Mouse (Mus musculus) naive thymus-derived CD4-positive, alpha-beta T cell, adult 2 months (primary cell): ENCODE results near the gene Tmcc3.
A peak's percentile ranks its signal among the peaks of the same experiment; 100 is the strongest.

Experiments used
- DNase-seq: peaks from one replicate; pipeline ENCODE4 v3.0.0-alpha.2; 2011; ENCODE audit warnings: low read depth

Tmcc3 gene

DNA sequence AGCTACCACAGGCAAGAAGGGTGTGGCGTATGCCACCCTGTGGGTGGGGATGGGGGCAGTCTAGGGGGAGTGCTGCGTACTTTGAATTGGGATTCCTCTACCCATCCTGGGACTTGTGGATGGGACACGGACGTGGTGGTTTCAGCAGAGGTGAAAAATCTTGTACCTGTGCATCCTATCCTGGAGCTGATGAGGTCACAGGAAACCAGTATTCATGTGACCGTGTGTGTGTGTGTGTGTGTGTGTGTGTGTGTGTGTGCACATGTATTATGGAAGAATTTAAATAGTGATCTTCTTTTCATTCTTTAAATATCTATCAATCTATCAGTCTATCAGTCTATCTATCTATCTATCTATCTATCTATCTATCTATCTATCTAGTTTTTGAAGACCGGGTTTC, 239.8 kb downstream of the Tmcc3 start:
- peak; percentile 60 for DNase-seq

DNA sequence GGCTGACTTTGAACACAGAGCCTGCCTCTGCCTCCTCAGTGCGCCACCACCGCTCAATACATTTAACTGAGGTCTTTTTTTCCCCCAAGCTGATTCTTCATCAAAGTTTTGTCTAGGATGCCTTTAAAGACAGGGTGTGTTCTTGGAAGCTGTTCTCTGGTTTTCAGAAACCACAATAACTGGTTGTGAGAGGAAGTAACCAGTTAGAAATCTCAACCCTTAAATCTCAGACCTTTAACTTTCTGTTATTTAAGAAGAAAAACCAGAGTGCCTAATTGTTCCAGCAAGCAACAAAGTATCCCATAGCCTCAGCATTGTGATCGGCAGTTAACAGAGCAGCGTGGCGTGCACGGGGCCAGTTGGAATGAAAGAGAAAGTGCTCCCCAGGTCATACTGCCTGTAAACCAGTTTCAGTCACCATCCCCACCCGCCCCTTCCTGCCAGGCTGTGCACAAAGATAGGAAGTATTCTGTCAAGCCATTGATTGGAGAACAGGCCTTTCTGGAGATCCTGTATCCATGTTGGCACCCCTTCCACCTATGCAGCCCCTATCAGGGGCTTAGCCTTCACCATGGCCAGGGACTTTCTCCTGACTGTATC, 240.3 kb downstream of the Tmcc3 start:
- DNase-seq, result peak; percentile 65

DNA sequence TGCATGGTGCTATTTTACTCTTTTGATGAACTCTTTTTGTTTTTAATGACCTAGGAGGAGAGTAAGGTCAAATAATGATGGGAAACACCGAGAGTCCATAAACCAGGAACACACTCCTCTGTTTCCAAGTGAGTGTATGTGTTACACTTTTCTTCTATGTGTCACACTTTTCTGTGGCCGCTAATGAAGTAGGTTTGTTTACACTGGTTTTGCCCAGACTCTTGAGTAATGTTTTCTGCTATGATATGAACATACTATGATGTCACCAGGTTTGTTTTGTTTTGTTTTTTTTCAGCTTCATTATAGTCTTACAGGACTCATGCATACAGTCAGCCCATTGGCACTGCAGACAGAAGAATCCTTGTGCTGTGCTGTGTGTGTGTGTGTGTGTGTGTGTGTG, 243.6 kb downstream of the Tmcc3 start:
- DNase-seq, result no peak

DNA sequence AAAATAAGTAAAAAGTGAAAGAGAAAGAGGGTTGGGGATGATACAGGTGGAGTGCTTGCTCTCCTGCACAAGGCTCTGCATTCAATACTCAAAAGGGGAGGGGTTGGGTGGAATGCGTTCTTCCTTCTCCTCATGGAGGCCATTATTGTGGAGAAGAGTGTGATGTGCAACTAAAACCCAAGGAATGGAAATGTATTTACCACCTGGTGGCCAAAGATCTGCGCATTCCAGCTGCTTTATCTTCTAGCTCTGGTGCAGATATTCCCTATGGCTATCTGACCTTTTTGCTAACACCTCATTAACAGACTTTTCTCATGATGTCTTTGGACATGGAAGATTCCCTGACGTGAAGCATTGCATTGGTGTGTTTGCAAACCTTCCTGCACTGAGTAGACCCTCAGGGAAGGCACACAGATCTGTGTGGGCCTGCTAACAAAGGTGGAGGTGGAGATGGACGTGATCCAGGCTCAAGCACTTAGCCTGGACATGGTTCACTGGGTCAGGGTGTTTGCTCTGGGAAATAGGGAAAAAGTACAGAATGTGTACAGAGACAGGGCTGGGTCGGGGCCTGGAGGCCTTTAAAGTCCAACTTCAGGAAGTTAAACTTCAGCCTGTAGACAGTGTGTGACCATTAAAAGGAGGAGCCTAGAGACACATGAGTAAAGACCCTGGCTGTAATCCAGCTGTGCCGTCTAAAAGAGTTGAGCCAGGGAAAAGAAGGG, 245.8 kb downstream of the Tmcc3 start:
- no peak for DNase-seq

DNA sequence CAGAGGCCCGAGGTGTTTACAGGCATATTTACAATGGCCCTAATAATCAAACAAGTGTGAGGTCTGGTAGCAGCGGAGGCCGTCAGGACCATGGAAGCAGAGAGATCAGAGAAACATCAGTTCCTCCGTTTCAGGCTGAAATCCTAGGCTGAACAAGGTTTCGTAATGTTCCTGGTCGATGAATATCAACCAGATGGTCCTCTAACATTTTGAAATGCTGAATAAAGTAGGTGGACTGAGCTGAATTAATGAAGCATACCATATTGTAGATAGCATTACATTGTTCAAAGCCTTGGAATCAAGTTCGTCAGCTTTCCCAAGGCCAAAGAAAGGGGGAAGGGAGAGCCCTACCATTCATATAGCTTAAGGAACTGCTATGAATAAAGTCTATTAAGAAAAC, 247.1 kb downstream of the Tmcc3 start:
- DNase-seq, result no peak

DNA sequence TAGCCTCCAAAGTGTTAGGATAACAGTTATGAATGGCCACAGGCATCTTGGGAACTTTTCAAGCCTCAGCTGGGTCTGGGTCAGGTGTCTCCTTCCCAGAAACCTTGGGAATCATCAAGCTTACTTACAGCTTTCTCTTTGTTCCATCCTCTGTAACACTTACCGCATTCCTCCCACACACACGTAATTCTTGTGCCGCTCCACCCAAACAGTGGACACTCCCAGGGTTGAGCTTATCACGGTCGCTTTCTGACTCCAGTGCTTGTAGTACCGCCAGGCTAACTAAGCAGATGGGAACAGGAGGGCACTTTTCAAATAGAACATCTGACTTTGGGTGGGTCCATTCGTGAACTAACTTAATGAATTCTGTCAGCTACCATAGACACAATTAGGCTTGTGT, 249.6 kb downstream of the Tmcc3 start:
- DNase-seq, result no peak

DNA sequence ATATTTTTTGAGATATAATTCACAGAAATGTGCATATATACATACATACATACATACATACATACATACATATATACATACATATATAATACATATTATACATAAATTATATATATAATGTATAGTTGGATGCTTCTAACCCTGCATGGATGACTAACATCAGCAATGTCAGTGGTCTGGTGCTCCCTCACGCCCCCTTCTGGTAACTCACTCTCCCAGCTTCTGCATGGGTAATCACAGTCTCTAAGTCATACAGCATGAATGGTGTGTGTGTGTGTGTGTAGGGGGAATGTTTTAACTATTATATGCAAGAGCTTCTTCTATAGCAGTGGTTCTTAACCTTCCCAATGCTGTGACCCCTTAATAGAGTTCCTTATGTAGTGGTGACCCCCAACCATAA, 250.4 kb downstream of the Tmcc3 start:
- DNase-seq, result peak; percentile 70

DNA sequence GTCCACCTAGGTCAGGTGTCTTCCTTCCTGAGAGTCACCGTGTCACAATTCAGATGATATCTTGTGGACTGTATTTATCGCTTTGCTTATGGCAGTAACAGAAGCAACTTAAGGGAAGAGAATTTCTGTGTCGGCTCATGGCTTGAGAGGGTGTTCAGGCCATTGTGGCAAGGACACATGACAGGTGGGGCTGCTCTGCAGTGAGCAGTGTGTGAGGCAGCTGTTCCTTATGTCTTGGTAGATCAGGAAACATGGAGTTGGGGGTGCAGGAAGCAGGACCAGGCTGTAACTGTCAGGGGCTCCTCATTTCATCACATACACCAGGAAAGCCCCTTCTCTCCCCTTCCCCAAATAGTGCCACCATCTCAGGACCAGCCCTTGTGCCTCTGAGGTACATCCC, 251.2 kb downstream of the Tmcc3 start:
- DNase-seq, result no peak

DNA sequence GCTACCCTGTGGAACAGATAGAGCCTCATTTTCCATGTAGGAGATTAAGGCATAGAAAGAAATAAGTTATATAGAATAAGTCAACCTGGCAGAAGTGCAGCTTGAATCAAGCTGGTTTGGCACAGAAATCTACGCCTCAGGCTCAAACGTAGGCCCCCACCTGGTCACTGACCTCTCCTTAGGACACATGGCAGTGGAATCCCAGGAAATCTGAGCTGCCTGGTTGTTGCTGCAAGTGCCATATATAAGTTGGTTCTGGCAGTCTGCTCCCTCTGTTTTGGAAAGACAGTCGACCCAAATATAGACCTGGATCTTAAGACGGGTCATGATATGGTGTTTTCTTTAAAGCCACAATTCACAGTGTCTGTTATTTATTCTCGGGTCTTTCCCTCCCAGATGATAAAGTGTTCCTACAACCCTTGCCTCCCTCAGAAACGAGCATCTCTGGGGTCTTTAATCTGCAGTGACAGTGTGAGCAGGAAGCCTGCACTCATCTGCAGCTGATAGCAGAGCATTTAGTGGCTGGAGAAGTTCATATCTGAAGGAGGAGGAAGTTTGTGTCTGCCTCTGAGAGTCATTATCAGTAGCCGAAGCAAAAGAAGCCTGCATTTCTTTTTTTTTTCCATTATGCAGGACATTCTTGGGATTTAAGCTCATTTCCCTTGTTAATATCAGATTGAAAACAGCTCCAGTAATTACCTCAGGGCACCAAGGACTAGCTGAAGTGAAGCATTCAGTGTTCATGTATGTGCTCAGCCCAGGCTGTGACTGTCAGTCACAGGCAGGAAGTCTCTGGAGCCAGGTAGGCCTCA, 253.9 kb downstream of the Tmcc3 start:
- DNase-seq, result no peak

DNA sequence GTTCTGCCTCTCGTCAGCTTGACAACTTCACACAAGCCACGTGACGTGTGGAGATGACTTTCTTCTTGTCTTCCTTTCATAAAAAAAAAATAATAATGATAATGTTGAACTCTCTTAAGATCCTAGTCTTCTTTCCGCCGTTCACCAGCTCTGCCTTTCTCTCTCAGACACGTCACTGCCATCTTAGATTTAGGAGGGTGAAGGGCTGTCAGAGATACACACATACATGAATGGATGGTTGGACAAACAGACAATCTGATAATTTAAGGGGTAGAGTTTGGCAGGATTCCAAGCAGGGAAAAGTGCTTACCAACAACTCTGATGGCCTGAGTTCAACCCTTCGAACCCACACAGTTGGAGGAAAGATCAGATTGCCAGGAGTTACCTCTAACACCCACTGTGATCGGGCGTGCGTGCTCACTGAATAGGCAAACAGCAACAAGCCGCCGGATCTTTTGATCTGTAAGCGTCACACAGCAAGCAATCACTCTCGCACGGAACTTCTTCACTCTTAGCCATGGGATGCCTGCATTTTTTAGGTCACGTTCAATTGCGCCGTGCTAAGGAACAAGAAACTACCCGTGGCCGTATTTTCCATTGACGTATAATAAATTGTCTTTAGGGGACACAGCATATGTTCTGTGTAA, 254.6 kb downstream of the Tmcc3 start:
- no peak for DNase-seq

DNA sequence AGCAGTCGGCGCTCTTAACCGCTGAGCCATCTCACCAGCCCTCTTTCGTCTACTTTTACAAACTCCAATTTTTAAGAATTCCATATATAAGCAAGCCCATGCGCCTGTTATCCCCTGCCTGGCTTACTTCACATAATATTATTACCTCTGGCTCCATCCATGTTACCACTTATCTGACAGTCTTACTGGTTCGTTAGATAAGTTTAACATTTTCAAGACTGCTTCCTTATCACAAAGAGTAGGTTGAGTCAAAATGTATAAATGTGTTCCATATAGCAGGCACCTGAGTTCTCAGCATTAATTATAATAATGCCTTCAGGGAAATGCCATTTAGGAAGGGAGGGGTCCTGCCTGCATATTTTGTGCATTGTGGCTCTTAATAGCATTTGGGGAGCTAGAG, 255.5 kb downstream of the Tmcc3 start:
- DNase-seq, result no peak

DNA sequence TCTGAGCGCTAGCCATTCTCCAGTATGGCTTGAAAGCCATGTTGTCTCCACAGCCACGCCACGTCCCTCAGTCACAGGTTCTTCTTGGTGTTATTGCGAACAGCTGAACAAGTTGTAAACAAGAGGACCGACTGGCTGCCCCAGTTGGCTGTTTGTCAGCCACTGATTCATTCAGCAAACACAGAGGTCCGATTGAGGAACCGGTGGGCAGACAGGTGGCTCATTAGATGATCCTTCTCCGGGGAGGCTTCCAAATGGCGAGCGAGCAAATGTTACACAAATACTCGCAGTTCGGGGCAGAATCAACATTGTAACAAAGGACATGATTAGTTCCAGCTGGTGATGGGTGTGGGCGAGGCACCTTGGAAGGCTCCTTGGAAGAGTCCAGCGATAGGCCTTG, 256.2 kb downstream of the Tmcc3 start:
- DNase-seq, result no peak

DNA sequence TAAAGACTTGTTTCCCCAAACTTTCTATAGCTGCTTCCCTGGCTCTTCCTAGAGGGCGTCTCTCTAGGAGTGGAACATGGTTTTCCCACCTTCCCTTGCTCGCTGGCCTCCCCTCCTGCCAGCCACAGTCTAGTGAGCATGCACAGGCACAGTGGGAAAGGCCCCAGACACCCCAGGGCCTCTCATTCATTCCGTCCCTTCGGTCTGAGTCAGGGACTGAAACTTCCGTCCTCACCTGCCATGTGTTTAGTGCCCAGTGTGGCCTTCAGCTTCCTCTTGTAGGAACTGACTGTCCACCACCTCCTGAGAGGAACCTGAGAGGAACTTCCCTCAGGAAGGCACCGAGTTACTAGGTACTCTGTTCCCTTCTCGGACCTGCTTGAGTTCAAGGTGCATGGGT, 257.1 kb downstream of the Tmcc3 start:
- DNase-seq, result no peak

DNA sequence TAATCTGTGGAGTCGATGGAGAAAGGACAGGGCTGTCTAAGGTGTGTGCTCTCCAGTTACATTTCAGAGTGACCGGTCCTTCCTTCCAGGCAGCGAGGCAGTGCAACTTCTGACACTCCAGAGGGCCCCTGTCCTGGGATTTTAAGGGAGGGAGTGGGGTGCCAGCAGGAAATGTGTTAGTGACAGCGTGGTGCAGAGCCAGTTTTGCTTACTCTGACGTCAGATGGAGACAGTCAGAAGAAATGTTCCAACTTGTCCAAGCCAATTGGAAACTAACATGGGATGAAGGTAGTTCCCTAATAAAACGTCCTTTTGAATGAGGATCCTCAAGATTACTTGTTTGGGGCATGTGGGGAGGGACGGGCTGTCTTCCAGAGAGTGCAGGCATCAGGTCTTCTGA, 258.0 kb downstream of the Tmcc3 start:
- DNase-seq, result no peak

DNA sequence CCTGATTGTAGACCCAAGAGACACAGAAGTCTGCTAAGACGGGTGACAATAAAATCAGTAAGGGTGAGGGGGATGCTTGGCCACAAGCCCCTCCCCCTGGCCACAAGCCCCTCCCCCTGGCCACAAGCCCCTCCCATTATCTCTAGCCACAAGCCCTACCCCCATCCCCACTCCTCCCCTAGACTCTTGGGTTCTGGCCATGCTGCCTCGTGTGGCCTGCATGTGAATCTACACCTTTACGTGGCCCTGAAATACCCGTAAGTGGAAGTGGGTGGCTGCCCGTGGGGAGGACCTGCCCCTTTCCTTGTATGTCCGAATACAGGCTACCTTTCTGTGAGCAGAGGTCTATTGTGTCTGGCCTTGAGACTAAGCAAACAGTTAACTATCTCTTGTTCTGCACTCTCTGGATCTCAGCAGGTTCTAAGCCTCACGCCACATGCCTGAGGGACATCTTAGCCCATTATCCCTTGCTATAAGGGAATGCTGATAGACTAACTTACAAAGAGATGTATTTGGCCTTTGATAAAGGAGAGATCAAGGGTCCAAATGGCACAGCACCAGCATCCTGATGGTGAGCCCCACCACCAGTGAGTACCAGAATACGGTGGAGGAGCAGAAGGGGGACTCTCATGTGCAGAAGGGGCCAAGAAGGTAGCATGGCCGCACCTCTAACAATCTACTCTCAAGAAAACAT, 260.3 kb downstream of the Tmcc3 start:
- peak; percentile 12 for DNase-seq

DNA sequence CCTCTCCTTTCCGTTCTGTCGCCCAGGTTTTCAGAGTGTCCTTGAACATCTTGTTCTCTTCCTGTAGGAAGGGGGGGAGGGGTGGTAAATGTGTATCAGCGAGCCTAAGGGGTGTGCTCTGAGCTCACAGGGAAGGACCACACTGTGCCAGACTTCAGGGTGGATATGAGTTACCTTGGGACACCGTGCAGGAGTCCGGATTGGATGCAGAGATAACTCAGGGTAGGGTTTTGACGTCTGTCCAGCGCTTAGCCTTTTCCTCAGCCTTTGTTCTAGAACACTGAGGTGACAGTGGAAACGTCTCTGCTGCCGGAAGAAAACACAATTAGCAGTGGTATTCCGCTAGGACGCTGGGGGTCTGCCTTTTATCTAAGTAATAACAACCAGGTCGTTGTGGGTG, 261.0 kb downstream of the Tmcc3 start:
- DNase-seq, result no peak

DNA sequence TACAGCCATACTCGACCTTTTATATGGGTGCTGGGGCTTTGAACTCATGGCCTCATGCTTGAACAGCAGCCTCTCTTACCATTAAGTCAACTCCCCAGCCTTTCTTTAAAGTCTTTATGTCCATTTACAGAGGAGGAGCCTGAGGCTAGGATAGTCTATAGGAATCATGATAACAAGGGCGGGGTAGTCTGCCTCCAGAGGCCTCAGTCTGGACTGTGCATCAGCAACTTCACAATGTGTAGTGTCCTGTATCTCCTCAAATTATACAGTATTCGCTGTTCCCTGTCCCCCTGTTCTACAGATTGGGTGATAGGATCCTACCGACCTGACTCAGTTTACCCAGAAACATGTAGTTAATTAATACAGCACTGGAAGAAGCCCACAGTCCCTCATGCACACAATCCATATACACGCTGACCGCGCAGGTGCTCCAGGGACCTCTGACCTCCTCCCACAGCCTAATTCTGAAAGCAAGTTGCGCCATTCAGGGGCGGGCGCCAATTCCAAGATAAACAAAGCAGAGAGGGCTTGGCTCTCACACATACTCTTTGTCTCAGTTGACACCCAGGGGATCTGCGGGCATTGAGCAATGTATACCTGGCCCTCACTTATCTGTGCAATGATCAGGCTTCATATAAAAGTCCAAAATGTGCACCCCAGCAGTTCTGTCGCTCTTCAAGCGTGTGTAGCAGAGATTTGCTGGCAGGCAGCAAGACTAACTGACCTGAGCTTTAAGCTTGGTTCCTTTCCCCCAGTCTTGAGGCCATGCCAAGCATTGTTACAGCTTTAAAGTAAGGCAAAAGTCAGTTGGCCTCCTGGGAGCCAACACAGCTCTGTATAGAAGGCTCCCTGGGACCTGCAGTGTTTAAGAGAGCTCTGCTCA, 262.9 kb downstream of the Tmcc3 start:
- no peak for DNase-seq

DNA sequence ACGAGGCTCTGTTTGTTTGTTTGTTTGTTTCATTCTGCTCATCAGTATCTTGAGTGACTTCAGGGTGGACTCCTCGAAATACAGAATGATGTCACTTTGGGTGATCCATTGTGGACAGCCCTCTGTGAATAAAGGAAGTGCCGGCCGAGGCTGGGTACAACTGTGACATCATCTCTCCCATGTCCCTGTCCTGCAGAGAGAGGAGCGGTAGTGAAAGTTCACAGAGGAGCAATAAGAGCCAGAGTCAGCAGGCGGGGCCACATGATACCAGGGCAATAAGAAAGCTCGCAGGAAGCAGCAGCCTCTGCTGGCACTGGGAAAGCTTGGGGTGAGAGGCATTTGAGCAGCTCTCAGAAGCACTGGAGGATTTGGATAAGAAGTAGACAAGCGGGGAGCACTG, 264.2 kb downstream of the Tmcc3 start:
- no peak for DNase-seq

DNA sequence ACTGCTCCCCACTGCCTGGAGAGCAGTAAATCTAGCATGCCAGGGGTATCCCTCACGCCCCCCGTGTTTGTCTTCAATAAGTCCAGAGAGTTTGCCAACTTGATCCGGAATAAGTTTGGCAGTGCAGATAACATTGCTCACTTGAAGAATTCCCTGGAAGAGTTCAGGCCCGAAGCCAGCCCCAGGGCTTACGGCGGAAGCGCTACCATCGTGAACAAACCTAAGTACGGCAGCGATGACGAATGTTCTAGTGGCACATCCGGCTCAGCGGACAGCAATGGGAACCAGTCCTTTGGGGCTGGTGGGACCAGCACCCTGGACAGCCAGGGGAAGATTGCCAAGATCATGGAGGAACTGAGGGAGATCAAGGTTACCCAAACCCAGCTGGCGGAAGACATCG, 267.1 kb downstream of the Tmcc3 start:
- DNase-seq, result no peak

DNA sequence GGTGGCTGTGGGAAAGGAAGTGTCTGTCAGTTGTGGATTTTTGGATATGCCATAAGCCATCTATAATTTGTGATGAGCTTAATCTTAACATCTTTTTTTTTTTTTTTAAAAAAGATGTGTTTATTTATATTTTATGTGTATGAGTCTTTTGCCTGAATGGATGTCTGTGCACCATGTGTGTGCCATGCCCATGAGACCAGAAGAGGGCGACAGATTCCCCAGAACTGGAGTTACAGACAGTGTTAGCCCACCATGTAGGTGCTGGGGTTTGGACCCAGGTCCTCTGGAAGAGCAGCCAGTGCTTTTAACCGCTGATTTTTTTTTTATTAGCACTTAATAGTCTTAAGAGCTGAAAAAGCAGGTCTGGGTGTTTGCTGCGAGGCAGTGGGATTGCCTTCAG, 269.6 kb downstream of the Tmcc3 start:
- DNase-seq, result no peak

DNA sequence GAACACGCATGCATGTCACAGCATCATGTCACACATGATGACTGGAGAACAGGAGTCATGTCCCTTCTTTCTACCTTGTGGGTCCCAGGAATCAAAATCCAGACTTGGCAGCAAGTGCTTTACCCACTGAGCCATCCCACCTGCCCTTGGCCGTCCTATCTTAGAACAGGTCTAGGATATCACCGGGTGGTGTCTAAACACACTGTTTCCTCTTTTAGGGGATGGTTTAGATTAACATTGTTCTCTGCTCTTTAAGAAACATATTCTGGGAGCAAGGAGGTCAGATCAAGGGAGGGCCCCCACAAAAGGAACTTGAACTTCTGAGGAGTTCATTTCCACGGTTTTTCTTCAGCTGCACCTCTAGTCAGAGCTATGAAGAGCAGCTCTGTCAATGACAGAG, 272.0 kb downstream of the Tmcc3 start:
- DNase-seq, result no peak
